Mouse (Mus musculus) liver (tissue): ENCODE measurements around the gene Ntan1.
"Not testable (repeated sequence)": the region's sequence is repeated elsewhere in the genome, so short reads cannot be mapped to it uniquely, and the experiment has no call there.

ENCODE experiments used
- DNase-seq: peaks from one replicate; pipeline ENCODE4 v3.0.0-alpha.2; 2020; ENCODE audit warnings: mixed read lengths

The Ntan1 gene

DNA sequence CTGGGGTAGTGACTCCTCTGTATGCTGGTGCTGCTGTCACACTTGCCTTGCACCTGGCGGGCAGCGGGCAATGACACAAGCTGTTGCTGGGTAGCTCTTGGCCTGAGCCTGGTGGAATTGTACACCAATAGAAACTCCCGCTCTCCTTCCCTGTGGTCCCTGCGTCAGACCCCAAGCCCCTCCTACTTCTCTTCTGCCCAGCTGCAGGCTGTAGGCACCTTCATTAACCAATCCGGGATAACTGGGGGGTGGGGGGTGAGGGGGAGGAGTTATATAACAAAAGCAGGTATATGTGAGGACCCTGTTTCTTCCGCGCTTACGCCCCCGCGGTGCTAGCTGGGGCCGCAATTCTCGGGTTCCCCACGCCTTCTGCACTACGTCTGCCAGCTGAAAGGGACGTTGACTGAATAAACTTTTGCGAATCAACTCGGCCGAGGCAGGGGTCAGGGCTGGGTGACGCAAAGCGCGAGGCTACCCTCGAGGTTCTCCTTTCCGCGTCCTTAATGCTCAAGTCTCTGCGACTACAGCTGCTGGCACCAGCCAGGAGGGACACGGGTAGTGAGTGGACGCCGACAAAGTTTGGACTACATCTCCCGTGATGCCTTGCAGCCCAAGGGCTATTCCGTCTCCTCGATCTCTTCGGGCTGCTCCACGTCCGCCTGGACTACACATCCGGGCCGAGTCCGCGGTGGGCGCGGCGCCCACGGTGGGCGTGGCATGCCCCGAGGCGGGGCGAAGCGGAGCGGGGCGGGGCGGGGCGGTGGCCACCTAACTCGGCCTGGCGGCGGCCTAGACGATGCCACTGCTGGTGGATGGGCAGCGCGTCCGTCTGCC is at the start of gene Ntan1:
TSS of gene Ntan1 (plus strand) at position 286 of the 834 bp plus-strand sequence.
- peak; percentile 96 for DNase-seq

DNA sequence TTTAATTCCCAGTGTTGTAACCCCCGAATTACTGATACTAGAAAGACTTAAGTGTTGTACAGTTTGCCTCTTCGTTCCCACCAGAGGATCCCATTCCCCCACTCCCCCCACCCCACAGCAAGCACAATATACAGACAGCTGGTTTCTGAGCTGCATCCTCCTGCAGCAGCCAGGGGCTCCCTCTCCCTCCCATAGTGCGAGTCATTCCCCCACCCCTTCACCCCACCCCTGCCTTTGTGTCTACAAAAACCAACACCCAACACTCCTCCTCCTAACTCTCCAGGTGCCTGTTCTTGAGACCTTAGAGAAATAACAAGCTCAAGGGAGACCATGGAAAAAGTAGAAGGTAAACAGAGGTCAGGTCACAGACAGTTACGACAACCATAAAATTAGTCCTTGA is 47.0 kb upstream of the Ntan1 start:
- not testable (repeated sequence) for DNase-seq

DNA sequence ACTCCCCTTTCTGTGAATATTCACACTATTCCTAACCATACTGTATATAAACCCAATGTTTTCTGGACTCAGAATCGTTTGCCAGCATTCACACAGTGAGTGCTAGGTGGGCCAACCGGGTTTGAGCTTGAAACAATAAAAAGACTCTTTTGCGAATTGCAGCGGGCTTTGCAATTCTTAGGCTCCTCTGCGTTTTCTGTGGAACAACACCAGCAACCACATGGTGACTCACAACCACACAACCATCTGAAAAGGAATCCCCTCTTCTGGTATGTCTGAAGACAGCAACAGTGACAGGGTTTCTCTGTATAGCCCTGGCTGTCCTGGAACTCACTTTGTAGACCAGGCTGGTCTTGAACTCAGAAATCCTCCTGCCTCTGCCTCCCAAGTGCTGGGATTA is 46.6 kb upstream of the Ntan1 start:
- DNase-seq, result not testable (repeated sequence)

DNA sequence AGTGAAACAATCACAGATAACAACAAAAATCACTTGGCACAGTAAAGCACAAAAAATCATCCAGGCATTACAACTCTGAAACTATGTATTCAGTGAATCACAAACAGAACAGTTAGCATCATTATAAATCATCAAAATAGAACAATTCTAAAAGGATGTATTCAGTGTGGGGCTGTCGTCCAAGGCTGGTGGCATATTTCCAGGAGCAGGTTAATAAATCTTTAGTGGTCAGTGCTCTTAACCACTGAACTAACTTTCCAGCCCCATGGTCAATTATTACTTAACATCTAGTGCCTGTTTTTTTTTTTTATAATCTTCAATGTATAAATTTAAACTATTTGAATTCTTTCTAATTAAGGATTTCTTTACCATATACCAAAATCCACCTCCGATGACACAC is 44.6 kb upstream of the Ntan1 start:
- DNase-seq, result not testable (repeated sequence)

DNA sequence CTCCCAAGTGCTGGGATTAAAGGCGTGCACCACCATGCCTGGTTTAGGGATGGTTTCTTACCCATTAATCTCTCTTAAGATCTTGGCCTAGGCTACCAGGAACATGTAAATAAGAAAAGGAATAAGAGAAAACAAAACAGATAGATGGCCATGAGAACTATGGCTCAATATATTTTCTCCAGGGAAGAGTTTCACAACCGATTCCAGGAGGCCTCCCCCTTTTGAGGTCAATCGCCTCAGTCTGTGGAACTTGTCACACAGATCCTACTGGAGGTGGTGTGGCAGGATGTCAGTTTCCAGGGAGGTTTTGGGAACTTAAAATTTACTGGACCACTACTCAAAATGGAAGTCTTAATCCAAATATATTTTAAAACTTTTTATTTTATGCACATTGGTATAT is 44.0 kb upstream of the Ntan1 start:
- DNase-seq, result not testable (repeated sequence)

DNA sequence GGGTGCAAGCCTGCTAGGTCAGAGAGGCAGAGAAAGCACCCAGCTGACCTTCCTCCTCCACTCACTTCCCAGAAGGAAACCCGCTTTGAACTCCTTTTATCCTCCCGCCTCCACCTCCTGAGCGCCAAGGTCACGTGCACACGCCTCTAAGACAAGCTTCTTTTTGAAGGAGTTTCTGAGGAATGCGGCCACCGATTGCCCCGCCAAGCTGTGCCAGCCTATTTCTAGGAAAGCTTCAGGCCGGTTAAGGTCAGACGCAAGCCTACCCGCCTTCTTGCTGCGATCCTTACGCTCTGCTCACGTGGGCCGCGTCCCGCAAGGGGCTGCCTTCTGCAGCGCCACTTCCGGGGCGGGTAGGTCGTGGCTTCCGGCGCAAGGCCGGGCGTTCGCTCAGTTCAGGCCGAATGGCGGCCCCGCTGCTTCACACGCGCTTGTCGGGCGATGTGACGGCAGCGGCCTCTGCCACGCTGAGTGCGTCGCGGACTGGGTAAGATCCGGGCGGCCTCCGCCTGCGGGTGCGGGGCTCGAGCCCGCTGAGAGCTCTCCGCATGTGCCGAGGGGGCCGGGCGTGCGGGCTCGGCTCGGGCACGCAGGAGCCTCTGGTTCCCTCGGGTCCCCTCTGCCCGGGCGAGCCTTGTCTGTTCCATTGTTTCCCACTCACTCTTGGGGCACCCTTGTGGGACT is 38.1 kb upstream of the Ntan1 start, which contains the start of gene Rrn3:
TSS of gene Rrn3 (plus strand) at position 356 of the 684 bp plus-strand sequence.
- DNase-seq, result peak; percentile 88

DNA sequence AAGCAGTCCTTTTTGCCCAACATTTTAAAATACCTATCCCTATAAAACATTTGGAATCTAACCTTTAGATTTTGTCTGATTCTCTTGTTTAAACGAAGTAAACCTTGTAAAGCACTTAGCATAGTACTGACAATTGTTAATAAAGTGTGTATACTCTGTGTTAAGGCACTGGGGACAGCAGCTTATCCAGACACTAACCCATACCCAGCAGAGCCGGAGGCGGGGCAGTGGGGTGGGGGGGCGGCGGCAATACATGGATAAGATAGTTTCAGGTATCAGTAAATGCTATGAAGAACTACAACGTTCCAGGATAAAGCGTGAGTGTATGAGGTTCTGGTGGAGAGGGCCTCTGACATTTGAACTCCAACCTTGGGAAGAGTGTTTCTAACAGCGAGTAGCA is 37.4 kb upstream of the Ntan1 start:
- DNase-seq, result peak; percentile 64

DNA sequence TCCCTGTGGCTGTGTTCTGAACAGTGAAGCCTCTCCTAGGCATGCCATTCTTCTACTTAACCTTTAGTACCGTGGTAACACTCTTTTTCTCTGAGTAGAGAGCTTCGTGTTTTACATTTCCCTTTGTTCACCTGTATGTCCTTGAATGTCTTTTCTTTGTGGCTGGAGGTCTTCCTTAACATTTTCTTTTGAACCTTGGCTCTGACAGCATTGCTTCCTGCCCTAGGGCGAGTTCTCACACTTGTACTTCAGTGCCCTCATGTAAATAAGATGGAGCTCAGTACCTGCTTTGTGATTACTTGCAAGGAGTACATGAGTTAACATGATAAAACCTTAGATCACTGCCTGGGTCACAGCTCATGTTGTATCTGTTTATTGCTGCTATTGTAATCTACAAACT is 32.7 kb upstream of the Ntan1 start:
- no peak for DNase-seq

DNA sequence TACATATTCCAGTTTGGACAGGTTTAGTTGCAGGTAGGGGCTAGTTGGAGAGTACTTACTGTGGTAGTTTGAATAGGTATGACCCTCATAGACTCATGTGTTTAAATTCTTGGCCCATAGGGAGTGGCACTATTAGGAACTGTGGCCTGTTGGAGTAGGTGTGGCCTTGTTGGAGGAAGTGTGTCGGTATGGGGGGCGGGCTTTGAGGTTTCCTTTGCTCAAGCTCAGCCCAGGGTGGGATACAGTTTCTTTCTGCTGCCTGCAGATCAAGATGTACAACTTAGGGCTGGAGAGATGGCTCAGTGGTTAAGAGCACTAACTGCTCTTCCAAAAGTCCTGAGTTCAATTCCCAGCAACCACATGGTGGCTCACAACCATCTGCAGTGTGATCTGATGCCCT is 25.2 kb upstream of the Ntan1 start:
- DNase-seq, result not testable (repeated sequence)

DNA sequence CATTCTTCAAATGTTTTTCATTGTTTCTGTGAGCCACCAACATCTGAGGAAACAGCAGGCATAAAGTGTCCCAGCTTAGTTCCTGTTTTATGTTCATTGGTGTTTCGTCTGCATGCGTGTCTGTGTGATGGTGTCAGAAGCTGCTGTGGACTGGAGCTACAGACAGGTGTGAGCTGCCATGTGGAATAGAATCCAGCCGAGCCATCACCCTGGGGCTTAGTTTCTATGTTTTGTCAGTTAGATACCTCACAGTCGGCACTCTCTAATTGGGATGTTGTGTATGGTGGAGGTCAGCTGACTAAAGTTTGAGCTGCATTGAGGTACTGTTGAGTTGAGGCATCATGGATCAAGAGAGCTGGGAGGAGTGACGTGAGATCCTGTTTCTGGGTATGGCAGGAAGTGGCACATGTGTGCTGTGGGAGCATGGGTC is 21.9 kb upstream of the Ntan1 start:
- DNase-seq, result no peak

DNA sequence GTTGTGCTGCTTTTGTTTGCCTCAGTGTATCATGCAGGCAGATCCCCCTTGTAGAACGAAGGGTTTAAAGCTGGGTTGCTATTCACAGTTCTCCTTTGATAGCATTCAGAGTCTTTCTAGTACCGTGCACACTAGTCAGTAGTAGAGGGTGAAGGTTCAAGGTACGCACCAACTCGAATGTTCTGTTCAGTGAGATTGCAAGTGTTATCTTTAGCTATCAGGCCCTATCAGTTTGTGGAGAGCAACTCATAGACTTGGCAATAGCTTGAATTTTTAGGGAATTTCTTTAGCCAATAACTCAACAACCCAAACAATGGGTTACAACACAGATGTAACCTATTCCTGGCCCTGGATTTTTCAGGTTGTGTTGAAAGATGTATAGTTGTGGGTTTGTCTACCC is 17.4 kb upstream of the Ntan1 start:
- no peak for DNase-seq

DNA sequence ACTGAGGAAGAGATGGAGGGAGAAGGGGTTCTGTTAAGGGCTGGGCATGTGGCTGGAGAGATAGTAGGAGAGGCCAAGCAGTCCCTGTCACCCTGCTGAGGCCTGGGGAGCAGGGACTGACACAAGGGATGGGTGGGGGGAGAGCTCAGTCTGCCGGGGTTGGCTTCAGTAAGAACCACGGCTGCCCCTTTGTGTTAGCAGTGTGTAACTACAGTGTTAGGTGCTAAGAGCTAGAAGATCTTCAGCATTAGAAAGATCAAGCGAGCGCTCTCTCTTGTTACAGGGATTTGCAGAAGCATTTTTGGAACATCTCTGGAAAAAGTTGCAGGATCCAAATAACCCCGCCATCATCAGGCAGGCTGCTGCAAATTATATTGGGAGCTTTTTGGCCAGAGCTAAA is 14.0 kb upstream of the Ntan1 start:
- no peak for DNase-seq

DNA sequence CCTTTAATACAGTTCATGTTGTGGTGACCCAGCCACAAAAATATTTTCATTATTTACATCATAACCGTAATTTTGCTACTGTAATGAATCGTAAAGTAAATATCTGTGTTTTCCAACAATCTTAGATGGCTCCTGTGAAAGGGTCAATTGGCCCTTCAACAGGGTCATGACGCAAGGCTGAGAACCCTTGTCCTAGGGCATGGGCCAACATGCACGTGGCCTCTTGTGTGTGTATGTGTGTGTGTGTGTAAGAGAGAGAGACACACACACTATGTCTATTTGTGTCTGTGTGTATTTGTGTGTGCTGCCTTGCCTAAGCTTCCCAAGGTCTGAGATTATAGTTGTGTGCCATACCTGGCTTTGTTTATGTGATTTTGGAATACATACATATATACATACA is 11.0 kb upstream of the Ntan1 start:
- DNase-seq, result no peak

DNA sequence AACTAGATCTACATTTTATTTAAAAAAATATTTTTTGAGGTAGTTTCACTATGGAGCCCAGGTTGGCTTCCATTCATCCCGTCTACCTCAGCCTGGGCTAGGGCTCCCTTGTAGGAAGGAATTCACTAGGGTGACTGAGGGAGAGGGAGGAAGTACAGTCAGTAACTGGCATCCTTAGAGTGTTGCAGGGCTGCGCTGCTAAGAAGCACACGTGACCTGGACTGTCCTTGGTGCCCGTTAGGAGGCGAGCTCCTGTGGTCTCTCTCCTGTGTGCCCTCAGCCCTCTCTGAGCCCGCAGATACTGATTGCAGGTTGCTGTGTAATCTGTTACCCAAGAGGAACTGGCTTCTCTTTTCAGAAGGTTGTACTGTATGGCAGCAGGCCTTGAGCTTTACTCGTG is 10.2 kb upstream of the Ntan1 start:
- DNase-seq, result no peak

DNA sequence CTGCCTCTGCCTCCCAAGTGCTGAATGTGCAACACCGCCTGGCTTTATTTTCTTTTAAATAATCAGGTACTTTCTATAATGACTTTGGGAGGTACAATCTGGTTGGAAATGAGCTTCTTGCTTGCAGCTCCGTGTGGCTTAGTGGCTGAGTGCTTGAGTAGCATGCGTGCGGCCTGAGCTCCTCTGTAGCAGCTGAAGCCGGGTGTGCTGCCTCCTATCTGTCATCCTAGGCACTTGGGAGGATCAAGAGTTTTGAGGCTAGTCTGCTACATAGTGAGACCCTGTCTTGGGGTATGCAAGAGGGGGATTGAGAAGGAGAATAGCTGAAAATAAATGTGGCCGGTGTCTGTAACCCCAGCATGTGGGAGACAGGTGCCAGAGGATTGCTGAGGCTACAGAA is 6.5 kb upstream of the Ntan1 start:
- DNase-seq, result no peak

DNA sequence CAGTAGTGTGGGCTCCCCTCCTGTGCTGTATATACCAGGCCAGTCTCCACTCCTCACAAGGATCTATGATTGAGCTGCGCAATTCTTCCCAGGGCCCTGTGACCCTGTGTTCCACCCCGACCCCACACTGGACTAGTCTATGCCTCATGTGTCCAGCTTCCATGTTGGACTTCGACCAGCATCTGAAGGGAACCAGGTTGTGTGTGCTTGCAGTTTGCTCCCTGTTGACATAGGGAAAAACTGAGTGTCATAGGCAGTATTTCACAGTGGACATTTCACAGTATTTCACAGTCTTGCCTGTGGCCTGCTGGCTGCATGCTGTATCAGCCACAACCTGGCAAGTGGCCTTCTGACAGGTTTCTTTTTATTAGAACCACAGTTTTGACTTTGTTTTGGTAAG is 5.4 kb upstream of the Ntan1 start:
- no peak for DNase-seq

DNA sequence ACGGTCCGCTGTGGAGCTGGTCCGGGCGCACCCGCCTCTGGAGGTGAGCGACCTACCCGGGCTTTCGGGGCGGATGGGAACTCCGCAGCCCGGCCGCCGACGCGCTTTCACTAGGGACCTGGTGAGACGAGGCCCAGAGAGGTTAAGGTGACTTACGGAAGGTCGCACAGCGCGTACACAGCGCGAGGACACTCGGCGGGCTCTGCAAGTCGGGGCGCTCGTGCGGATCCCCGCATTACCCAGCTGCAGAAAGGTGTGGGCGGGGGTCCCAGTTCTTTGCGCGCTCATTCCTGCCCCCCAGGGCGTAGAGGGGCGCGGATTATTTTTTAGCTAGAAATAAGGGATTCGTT is 724 bp downstream of the Ntan1 start:
- DNase-seq, result no peak

DNA sequence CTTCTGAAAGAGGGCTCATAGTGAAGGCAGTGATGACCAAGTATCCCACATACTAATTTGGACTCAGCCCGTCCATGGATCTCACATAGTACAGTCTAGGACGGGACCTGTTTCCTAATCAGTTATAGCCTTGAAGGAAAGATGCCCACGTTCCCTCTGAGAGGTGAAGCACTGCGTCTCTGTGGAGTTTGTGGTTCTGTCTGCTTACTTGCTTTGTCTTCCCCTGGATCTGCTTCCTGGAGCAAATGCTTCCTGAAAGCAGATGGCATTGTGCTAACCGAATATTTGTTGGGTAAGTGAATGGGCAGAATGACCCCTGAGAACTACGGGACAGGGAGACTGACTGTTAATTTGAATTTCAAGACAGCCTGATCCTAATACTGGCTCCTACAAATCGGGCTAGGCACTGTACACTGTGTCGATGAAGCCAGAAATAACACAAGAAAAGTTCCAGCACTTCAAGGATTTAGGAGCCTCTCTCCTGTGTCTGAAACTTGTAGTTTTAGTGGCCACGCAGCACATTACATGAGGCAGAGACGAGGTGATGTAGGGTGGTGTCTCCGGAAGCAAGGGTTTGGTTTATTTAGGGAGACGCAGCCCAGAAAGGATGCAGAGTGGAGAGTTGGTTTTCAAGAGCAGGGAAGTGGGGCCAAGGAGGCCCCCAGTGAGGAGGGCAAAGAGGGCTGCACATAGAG is 1.3 kb downstream of the Ntan1 start:
- no peak for DNase-seq

DNA sequence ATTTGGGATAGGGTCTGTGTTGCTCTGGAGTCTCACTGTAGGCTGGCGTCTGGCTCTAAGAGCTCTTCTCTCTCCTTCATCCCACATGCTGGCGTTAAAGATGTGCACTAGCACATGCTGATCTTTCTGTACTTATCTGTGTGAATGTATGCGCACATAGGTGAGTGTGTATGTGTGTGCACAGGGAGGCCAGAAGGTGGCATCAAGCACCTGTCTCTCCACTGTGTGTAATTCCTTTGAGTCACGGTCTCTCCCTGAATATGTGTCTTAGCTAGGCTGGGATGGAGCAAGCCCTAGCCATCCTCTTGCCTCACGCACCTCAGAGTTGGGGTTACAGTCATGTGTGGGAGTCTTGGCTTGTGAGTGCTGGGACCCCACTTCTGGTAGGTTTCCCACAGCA is 2.1 kb downstream of the Ntan1 start:
- DNase-seq, result no peak

DNA sequence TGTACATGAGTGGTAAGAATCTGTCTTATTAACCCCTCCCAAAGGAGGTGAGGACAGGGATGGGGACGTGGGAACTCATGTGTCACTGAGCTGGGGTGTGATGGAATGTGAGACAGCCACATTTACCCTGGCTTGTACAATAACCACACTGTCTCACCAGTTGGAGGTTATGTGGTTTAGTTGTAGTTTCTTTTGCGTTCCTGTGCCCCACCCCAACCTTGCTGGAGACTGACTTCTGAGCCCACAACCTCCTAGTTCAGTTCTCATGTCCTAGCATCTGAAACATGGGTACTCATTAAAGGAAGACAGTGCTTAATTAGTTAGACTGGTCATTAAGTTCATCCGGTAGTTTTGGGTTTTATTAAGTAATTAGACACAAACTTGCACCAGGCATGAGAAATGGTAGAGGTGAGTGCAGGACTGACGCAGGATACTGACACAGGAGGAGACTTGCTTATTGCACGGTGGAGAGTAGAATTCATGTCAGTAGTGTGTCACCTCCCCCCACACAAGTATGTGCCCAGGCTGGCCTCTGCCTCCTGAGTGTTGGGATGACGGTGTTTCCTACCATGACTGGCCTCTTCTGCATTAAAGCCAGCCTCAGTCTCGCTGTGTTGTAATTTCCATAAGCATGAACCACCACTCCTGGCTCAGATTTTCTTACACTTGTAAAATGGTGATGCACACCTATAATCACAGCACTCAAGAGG is 7.3 kb downstream of the Ntan1 start:
- DNase-seq, result no peak

DNA sequence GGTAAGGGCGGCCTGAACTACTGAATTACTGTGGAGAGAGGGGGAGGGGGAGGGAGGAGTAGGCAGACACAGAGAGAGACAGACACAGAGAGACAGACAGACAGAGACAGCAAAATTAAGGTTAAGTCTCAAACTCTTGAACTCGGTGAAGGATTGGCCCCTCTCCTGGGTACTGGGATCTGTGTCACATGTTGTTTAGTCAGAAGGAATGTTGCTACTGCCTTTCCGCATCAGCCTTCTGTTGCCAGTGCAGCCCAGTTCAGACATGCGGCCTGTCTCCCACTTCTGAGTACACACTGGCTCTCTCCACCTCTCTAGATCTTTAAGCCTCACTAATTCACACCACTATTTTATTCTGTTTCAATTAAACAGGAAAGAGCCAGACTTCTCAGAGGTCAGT is 7.9 kb downstream of the Ntan1 start:
- DNase-seq, result no peak

DNA sequence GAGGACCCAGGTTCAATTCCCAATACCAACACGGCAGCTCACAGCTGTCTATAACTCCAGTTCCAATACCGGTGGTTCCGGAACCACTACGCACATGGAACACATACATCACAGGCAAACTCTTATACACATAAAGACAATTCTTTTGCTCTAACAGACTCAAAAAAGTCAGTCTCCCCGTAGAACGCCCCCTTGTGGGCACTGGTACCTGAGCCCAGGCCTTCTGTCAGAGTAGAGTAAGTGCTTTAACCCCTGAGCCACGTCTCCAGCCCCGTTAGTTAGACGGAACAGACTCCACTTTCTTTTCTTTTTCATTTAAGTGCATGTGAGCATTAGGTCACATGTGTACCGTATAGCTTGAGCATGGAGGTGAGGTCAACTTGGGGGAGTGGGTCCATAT is 11.8 kb downstream of the Ntan1 start:
- no peak for DNase-seq

DNA sequence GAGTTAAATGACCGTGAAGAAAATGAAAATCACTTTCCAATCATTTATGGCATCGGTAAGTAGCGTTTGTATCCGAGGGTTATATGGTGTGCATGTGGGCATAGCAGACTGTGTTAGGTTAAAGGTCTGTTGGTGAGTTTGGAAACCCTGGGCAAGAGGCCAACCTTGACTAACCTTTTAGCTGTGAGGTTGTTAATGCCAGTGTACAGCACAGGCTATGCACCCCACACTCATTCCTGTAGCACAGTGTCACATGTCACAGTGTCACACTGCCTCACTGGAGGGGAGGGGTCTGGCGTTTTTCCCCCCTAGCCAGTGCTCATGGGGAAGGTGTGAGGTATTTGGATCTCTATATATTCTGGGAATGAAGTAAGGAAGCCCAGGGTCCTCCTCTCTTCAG is 13.0 kb downstream of the Ntan1 start:
- no peak for DNase-seq
